Mouse (Mus musculus) hindbrain, embryonic 10.5 days (tissue): ENCODE measurements around the gene Tmub2. TPM values are rescaled to one million over a fixed set of nuclear protein-coding genes. Genes with fewer than 3 reads are reported as not detected.
"Not testable (repeated sequence)": the region's sequence is repeated elsewhere in the genome, so short reads cannot be mapped to it uniquely, and the experiment has no call there.

Experiments
- DNase-seq: peaks from one replicate; pipeline ENCODE4 v3.0.0-alpha.2; 2017; ENCODE audit warnings: low spot score
- H3K27ac ChIP-seq: fragments of 300-500 bp; sonication (generic); 2 replicates; pipeline ENCODE4 v1.5.1; 2016; ENCODE audit warnings: mild to moderate bottlenecking, moderate library complexity
- H3K27me3 ChIP-seq: fragments of 300-500 bp; sonication (generic); 2 replicates; pipeline ENCODE4 v1.6.1; 2016; ENCODE audit warnings: mild to moderate bottlenecking; ENCODE audit not compliant: poor library complexity, insufficient read depth, severe bottlenecking
- H3K36me3 ChIP-seq: fragments of 300-500 bp; sonication (generic); 2 replicates; pipeline ENCODE4 v1.6.1; 2016; ENCODE audit warnings: mild to moderate bottlenecking, moderate library complexity
- H3K4me1 ChIP-seq: fragments of 300-500 bp; sonication (generic); replicated peaks from 2 replicates; pipeline ENCODE4 v1.6.1; 2016; ENCODE audit warnings: mild to moderate bottlenecking
- H3K4me3 ChIP-seq: fragments of 300-500 bp; sonication (generic); 2 replicates; pipeline ENCODE4 v1.5.1; 2016; ENCODE audit warnings: mild to moderate bottlenecking, moderate library complexity
- H3K9me3 ChIP-seq: fragments of 300-500 bp; sonication (generic); 2 replicates; pipeline ENCODE4 v1.6.1; 2016; ENCODE audit warnings: mild to moderate bottlenecking, moderate library complexity
- WGBS: fragments of 180-500 bp; shearing (Covaris S2); methylation state at CpG from one replicate; pipeline ENCODE4 v1.1.7; 2016; 5-methylcytosine and 5-hydroxymethylcytosine counted together
- polyA plus RNA-seq: library from polyadenylated mRNA; unstranded; fragments of >200 nt; fragmentation: Nextera tagmentation; extraction: Ambion mirVana; gene quantifications from 2 replicates; pipeline ENCODE4 v1.2.1, GENCODE M21; 2016

Tmub2 gene
- polyA plus RNA-seq, 1 experiment from 2014 or later = 69.6 TPM

DNA sequence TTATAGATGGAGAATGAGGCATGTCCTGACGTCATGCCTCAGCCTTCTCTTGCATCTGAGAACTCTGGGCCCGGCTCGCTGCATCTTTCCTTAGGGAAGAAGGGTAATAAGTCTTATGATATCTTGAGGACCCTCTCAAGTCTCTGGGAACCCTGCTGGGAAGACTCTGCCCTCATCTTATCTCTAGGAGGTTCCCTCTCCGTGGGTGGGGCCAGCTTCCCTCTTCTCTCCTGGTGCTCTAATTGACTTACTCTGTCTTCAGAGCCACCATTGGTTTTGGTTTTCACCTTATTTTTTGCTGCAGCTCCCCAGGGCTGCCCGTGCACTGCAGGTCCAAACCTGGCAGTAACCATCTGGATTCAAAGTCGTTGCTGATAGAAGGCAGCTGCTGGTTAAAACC, 26.6 kb upstream of the Tmub2 start:
- Histone ChIP-seq H3K27ac (no peak overlapping the region), H3K9me3 (no peaks in the 10 kb centered on the region), H3K4me3 (no peak overlapping the region), H3K4me1 (peaks cover 12% of the 10 kb centered on the region), H3K36me3 (peaks cover 93% of the 10 kb centered on the region), H3K27me3 (no peaks in the 10 kb centered on the region)
- no peak for DNase-seq
- WGBS = 83% methylated on average over 6 of the region's 6 CpGs

- H3K4me3 ChIP-seq = no peak overlapping the region
- no peaks in the 10 kb centered on the region for H3K9me3 ChIP-seq
- peaks cover 92% of the 10 kb centered on the region for H3K36me3 ChIP-seq
- no peak overlapping the region for H3K27ac ChIP-seq
- DNase-seq = no peak
- peaks cover 12% of the 10 kb centered on the region for H3K4me1 ChIP-seq
- no peaks in the 10 kb centered on the region for H3K27me3 ChIP-seq
- 87% methylated on average over 3 of the region's 3 CpGs for WGBS
Measured at GRCm38 (mm10) chr11:102258521-102258920, 26.2 kb upstream of the Tmub2 start.

DNA sequence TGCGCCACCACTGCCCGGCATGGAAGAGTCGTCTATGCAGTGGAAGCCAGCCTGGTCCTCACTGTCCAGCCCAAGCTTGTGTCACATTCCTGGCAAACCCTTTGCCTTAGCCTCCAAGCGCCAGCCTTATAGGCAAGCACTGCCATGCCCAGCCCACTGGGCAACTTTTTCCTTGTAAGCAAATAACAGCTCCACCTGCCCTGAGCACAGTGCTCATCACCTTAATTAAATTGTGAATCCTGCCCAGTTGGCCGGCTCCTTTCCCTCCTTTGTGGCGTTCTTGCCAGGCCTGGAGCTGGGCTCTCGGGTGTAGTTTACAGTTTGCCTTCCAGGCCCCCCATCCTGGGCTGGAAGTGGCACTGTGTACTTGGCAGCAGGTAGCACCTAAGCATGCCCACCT, 21.5 kb upstream of the Tmub2 start:
- Histone ChIP-seq H3K27me3 (no peaks in the 10 kb centered on the region), H3K9me3 (no peaks in the 10 kb centered on the region)

GRCm38 (mm10) chr11:102265816-102266215, 18.9 kb upstream of the Tmub2 start:
- Histone ChIP-seq H3K36me3 (peaks cover 44% of the 10 kb centered on the region), H3K9me3 (no peaks in the 10 kb centered on the region), H3K27ac (peak overlapping the region; percentile 41; the same call in 1 of the 2 replicates), H3K4me3 (no peak overlapping the region), H3K27me3 (no peaks in the 10 kb centered on the region), H3K4me1 (peaks cover 13% of the 10 kb centered on the region)
- 64% methylated on average over 14 of the region's 14 CpGs for WGBS
- no peak for DNase-seq

More for the DNA sequence above, 21.5 kb upstream of the Tmub2 start:
- no peak for DNase-seq
- peaks cover 15% of the 10 kb centered on the region for H3K4me1 ChIP-seq
- H3K27ac ChIP-seq = no peak overlapping the region
- 96% methylated on average over 7 of the region's 7 CpGs for WGBS
- H3K36me3 ChIP-seq = peaks cover 67% of the 10 kb centered on the region
- H3K4me3 ChIP-seq = no peak overlapping the region

GRCm38 (mm10) chr11:102266631-102267355, 17.9 kb upstream of the Tmub2 start:
- Histone ChIP-seq H3K9me3 (no peaks in the 10 kb centered on the region), H3K27ac (0 out of 2 replicates have a peak overlapping the region, but pooled peaks have one; percentile 19), H3K36me3 (peaks cover 34% of the 10 kb centered on the region), H3K4me3 (no peak overlapping the region), H3K27me3 (no peaks in the 10 kb centered on the region), H3K4me1 (peaks cover 13% of the 10 kb centered on the region)
- DNase-seq = no peak
- 91% methylated on average over 8 of the region's 8 CpGs for WGBS

- WGBS = 11% methylated on average over 11 of the region's 11 CpGs
- no peak overlapping the region for H3K4me3 ChIP-seq
Measured at GRCm38 (mm10) chr11:102267480-102267879, 17.3 kb upstream of the Tmub2 start.

GRCm38 (mm10) chr11:102268520-102269244, 16.0 kb upstream of the Tmub2 start, which contains the start of gene Asb16:
TSS of gene Asb16 (plus strand) at chr11:102268743.
- Histone ChIP-seq H3K27ac (no peak within 1 kb of the TSS), H3K9me3 (no peaks in the 10 kb centered on the region), H3K4me1 (peaks cover 13% of the 10 kb centered on the region), H3K27me3 (0 out of 2 replicates have a peak, but pooled peaks cover 9% of the 10 kb centered on the region), H3K36me3 (peaks cover 16% of the 10 kb centered on the region), H3K4me3 (no peak within 1 kb of the TSS)
- 90% methylated on average over 12 of the region's 12 CpGs for WGBS
- DNase-seq = no peak

More at GRCm38 (mm10) chr11:102267480-102267879, 17.3 kb upstream of the Tmub2 start:
- Histone ChIP-seq H3K27ac (0 out of 2 replicates have a peak overlapping the region, but pooled peaks have one; percentile 19), H3K9me3 (no peaks in the 10 kb centered on the region), H3K4me1 (peaks cover 13% of the 10 kb centered on the region), H3K36me3 (peaks cover 27% of the 10 kb centered on the region), H3K27me3 (0 out of 2 replicates have a peak, but pooled peaks cover 5% of the 10 kb centered on the region)
- peak; percentile 75 for DNase-seq

DNA sequence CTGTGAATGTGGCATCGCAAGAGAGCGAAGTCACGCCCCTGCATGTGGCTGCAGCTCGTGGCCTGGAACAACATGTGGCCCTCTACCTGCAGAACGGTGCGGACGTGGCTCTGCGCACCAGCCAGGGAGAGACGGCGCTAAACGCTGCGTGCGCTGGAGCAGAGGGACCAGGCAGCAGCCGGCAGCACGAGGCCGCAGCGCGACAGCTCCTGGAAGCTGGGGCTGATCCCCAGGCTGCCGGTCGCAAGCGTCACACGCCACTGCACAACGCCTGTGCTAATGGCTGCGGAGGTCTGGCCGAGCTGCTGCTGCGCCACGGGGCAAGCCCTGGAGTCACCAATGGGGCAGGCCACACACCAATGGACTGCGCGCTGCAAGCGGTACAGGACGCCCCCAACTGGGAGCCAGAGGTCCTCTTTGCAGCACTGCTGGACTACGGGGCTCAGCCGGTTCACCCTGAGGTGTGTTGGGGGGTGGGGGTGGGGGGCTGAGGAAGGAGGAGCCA, 8.3 kb upstream of the Tmub2 start:
- Histone ChIP-seq H3K9me3 (no peaks in the 10 kb centered on the region), H3K4me3 (peak overlapping the region; percentile 56), H3K27ac (peak overlapping the region; percentile 79), H3K27me3 (peaks cover 43% of the 10 kb centered on the region), H3K36me3 (no peaks in the 10 kb centered on the region), H3K4me1 (peaks cover 20% of the 10 kb centered on the region)
- 1% methylated on average over 33 of the region's 33 CpGs for WGBS
- DNase-seq = peak; percentile 74

GRCm38 (mm10) chr11:102277754-102278153, 7.0 kb upstream of the Tmub2 start:
- H3K36me3 ChIP-seq = no peaks in the 10 kb centered on the region
- no peak for DNase-seq
- H3K9me3 ChIP-seq = no peaks in the 10 kb centered on the region
- H3K27me3 ChIP-seq = peaks cover 35% of the 10 kb centered on the region
- WGBS = 47% methylated on average over 10 of the region's 12 CpGs
- H3K27ac ChIP-seq = no peak overlapping the region
- H3K4me1 ChIP-seq = peaks cover 20% of the 10 kb centered on the region
- H3K4me3 ChIP-seq = no peak overlapping the region

GRCm38 (mm10) chr11:102279595-102279994, 5.1 kb upstream of the Tmub2 start:
- Histone ChIP-seq H3K27me3 (peaks cover 34% of the 10 kb centered on the region), H3K27ac (no peak overlapping the region), H3K4me1 (peaks cover 20% of the 10 kb centered on the region), H3K9me3 (no peaks in the 10 kb centered on the region), H3K4me3 (no peak overlapping the region), H3K36me3 (no peaks in the 10 kb centered on the region)
- DNase-seq = no peak
- 93% methylated on average over 3 of the region's 3 CpGs for WGBS

DNA sequence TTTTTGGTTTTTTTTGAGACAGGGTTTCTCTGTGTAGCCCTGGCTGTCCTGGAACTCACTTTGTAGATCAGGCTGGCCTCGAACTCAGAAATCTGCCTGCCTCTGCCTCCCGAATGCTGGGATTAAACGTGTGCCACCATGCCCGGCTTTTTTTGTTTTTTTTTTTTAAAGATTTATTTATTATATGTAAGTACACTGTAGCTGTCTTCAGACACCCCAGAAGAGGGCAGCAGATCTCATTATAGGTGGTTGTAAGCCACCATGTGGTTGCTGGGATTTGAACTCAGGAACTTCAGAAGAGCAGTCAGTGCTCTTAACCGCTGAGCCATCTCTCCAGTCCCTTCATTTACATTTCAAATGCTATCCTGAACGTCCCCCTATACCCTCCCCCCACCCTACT, 4.5 kb upstream of the Tmub2 start:
- H3K4me3 ChIP-seq, H3K27ac ChIP-seq, H3K9me3 ChIP-seq, H3K36me3 ChIP-seq, DNase-seq: not testable (repeated sequence)
- 74% methylated on average over 6 of the region's 6 CpGs for WGBS
- H3K27me3 ChIP-seq = peaks cover 30% of the 10 kb centered on the region
- H3K4me1 ChIP-seq = peaks cover 21% of the 10 kb centered on the region

DNA sequence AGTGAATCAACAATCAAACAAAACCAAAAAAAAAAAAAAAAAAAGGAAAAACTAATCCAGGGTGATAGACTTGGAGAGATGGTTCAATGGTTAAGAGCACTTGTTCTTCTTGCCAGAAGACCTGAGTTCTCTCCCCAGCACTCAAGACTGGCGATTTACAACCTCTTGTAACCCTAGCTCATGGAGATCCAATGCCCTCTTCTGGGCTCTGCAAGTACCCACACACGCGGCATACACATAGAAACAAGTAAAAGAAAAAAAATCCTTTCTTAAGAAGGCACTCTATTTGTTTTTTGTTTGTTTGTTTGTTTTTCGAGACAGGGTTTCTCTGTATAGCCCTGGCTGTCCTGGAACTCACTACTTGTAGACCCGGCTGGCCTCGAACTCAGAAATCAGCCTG, 809 bp upstream of the Tmub2 start:
- Histone ChIP-seq H3K27ac (peak overlapping the region; percentile 91), H3K36me3 (peaks cover 22% of the 10 kb centered on the region)

More for the DNA sequence above, 809 bp upstream of the Tmub2 start:
- Histone ChIP-seq H3K4me1 (peaks cover 21% of the 10 kb centered on the region), H3K4me3 (peak overlapping the region; percentile 81), H3K27me3 (no peaks in the 10 kb centered on the region), H3K9me3 (no peaks in the 10 kb centered on the region)
- 89% methylated on average over 6 of the region's 6 CpGs for WGBS
- no peak for DNase-seq
